In the genomic region with DNA sequence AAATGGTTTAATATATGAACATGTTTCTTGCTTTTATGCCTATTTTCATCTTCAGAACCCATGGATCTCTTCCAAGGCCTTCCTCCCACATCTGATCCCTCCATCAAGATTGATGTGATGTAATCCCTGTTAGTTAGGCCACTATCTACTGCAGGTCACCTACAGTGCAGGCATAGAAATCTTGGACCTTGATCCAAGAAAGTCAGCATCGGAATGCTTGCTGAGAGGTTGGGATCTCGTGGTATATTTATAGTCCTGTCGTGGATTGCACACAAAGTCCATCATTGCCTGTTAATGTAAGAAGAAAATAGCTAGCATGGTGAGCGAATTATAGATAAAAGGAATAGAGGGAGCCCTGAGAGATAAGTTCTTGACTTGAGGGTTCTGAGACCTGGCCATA, we compare ENCODE assay signal across 28 mouse cellular contexts.
"Had no signal": no experiment of that assay in that cellular context is flagged by ENCODE, and none has a peak within 500 bp of the region (broad histone marks: within the 10 kb centered on the region; RNA-seq: fewer than 3 reads in every experiment).

No protein-coding gene starts in this region.

- H3K4me3 ChIP-seq: embryonic facial prominence, embryonic 10.5 days; embryonic facial prominence, embryonic 12.5 days; embryonic facial prominence, embryonic 13.5 days; embryonic facial prominence, embryonic 15.5 days; erythroblast, embryonic 14.5 days; forebrain, embryonic 10.5 days; forebrain, embryonic 12.5 days; forebrain, embryonic 13.5 days; forebrain, embryonic 15.5 days; gastrocnemius, adult 2 months had no signal

- H3K27ac ChIP-seq: embryonic facial prominence, embryonic 10.5 days; embryonic facial prominence, embryonic 12.5 days; embryonic facial prominence, embryonic 13.5 days; embryonic facial prominence, embryonic 15.5 days; forebrain, embryonic 10.5 days; forebrain, embryonic 12.5 days; forebrain, embryonic 13.5 days; forebrain, embryonic 15.5 days; gastrocnemius, adult 2 months had no signal

- DNase-seq: cerebellum, adult 2 months; cerebellum, adult 8-10 months; cerebellum, adult 9-10 months; cerebellum, adult 9-11 months; cerebellum, postnatal 10 days; cerebellum, postnatal 14 days; cerebellum, postnatal 25 days; cerebellum, postnatal 36 days; embryo, embryonic 11 days; forebrain, postnatal 0 days; gastrocnemius, adult 2 months; gastrocnemius, postnatal 10 days; gastrocnemius, postnatal 14 days; gastrocnemius, postnatal 25 days; gastrocnemius, postnatal 36 days; heart, adult 11 months; heart, adult 18-20 months had no signal

- ATAC-seq: forebrain, embryonic 13.5 days; forebrain, embryonic 14.5 days; forebrain, embryonic 15.5 days; forebrain, embryonic 16.5 days; forebrain, postnatal 0 days had no signal

- H3K4me1 ChIP-seq: embryonic facial prominence, embryonic 12.5 days; embryonic facial prominence, embryonic 13.5 days; embryonic facial prominence, embryonic 15.5 days; forebrain, embryonic 10.5 days; forebrain, embryonic 12.5 days; forebrain, embryonic 13.5 days; forebrain, embryonic 15.5 days had no signal

- H3K36me3 ChIP-seq: embryonic facial prominence, embryonic 10.5 days; embryonic facial prominence, embryonic 12.5 days; embryonic facial prominence, embryonic 13.5 days; embryonic facial prominence, embryonic 15.5 days; forebrain, embryonic 10.5 days; forebrain, embryonic 12.5 days; forebrain, embryonic 15.5 days had no signal

- H3K27me3 ChIP-seq: embryonic facial prominence, embryonic 12.5 days; embryonic facial prominence, embryonic 15.5 days; forebrain, embryonic 12.5 days; forebrain, embryonic 13.5 days; forebrain, embryonic 15.5 days had no signal

- H3K4me2 ChIP-seq: embryonic facial prominence, embryonic 12.5 days; embryonic facial prominence, embryonic 13.5 days; embryonic facial prominence, embryonic 15.5 days; forebrain, embryonic 12.5 days; forebrain, embryonic 13.5 days; forebrain, embryonic 15.5 days had no signal

- H3K9me3 ChIP-seq: embryonic facial prominence, embryonic 10.5 days; embryonic facial prominence, embryonic 12.5 days; embryonic facial prominence, embryonic 13.5 days; embryonic facial prominence, embryonic 15.5 days; forebrain, embryonic 10.5 days; forebrain, embryonic 12.5 days; forebrain, embryonic 13.5 days; forebrain, embryonic 15.5 days had no signal

- H3K9ac ChIP-seq: embryonic facial prominence, embryonic 12.5 days; embryonic facial prominence, embryonic 13.5 days; embryonic facial prominence, embryonic 15.5 days; forebrain, embryonic 12.5 days; forebrain, embryonic 13.5 days; forebrain, embryonic 15.5 days; forebrain, postnatal 0 days had no signal
